Mouse (Mus musculus) lung, postnatal 0 days (tissue): Measurements from ENCODE around the gene Mast4.

Experiments used
- CTCF ChIP-seq: IDR thresholded peaks from 2 replicates; pipeline ENCODE4 v1.5.1; 2016; ENCODE audit warnings: antibody characterized with exemption, mild to moderate bottlenecking
- EP300 ChIP-seq: IDR thresholded peaks from 2 replicates; pipeline ENCODE4 v1.6.1; 2016; ENCODE audit warnings: antibody characterized with exemption, mild to moderate bottlenecking, control low read depth

GRCm38 (mm10) chr13:102846473-102846872 is 487.8 kb downstream of the Mast4 start:
- TF ChIP-seq CTCF: no peak
- TF ChIP-seq EP300: peak; percentile 62
